Mouse (Mus musculus) adrenal gland, adult 8-10 months (tissue): ENCODE measurements around the gene Polr2l. TPM values are rescaled to one million over a fixed set of nuclear protein-coding genes. Genes with fewer than 3 reads are reported as not detected.
A peak's percentile ranks its signal among the peaks of the same experiment; 100 is the strongest.

ENCODE experiments used
- DNase-seq: peaks from one replicate; pipeline ENCODE4 v3.0.0; 2022
- total RNA-seq, 4 experiments: library from RNA; stranded (reverse); gene quantifications; 2 replicates each; pipeline ENCODE4 v1.2.4; 2022

Gene Polr2l
- total RNA-seq, 4 experiments from 2014 or later, result 99.4 to 147 (median 129) TPM

DNA sequence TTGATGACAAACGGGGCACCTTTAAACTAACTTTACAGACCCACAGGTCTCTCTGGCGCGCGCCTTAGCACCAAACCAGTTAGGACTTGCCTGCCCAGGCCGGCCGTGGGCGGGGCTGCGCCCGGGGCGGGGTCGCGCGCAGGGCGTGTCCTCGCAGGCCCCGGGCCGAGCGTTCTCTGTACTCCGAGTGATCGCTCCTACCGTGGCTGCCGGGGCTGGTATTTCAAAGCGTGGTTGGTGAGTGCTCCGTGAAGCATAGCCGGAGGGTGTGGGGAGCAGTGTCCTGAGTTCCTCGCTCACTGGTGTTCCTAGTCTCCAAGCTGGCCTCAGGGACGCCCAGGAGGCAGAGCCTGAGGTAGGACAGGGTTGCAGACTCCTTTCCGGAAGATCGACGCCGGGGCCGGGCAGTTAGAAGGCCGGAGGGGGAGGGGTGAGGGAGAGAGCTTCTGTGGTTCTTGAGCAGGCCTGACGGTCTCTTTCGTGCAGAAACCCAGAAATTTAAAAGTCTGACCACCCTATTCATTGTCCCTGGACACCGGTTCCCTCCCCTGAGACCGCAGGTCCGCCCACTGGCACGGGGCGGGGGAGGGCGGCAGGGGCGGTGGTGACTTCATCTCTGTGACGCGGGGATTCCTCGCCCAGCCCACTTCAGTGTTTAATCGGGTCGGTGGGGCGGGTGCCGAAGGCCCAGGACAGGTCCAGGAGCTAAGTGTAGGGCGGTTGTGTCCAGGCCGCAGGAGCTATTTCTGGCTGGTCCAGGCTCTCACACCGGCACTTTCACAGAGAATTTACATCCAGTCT is 7.5 kb downstream of the Polr2l start, which contains the start of gene Cd151:
Gene Cd151 (plus strand): TSS at position 163 of the 801 bp plus-strand sequence.
- peak; percentile 89 for DNase-seq

DNA sequence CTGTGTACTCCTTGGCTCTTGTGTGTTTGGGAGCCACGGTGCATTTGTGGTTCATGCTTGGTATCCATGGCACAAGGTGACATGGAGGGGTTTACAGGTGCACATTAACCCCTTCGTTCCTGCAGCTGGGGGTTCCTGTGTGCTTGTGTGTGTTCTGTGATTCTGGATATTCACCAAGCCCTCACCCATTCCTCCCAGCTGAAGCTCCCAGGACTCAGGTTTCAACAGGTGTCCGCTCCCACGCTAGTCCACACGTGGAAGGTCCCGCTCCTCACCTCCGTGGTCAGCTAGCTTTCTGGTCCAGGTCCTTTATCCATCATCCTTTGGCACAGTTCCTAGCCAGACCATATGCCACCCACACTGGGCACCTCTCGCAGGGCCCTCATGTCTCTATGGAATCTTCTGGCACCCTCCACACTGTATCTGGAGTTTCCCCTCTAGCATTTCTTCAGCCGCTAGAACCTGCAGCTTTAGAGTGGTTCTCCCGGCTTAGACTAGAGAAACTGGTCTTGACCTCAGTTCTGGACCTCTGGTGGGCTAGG is 8.3 kb downstream of the Polr2l start:
- peak; percentile 38 for DNase-seq

DNA sequence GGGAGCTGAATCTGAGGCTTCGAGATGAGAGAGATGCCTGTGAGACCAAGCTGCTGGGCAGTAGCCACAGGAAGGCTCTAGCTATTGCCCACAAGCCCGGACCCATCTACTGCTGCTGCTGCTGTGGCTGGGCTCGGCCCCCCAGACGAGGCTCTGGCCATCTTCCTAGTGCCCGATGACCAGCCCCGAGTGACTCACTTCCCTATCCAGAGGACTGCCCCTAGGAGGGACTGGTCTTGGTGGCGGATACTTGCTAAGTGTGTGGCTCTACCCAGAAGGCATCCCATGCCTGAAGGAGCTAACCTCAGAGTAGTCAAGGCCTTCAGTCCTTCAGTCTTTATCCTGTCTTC is 8.9 kb downstream of the Polr2l start:
- peak; percentile 54 for DNase-seq

- DNase-seq, result peak; percentile 28
These were observed 9.4 kb downstream of the Polr2l start for GRCm38 (mm10) chr7:141465388-141466044.

DNA sequence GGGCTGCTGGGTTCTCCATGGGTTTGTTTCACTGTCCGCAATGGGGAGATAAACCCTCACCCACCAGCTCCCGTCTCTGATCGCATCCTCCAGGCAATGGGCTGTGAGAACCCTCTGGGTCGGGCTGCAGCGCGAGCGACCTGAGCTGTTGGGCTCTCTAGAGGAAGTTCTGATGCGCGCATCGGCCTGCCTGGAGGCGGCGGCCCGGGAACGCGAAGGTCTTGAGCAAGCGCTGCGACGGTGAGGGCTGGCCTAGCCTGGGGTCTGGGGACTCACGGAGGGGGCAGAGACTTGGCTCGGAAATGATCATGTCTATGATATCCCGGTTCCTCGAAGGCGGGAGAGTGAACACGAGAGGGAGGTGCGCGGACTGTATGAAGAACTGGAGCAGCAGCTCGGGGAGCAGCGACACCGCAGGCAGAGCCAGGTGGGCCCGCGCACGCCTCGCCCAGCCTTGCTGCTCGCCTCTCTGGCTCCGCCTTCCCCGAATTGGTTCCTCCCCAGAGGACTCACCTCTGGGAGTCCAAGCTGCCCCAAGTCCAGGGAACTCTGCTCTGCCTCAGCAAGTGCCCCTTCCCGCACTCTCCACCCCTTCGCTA is 10.2 kb downstream of the Polr2l start:
- peak; percentile 26 for DNase-seq

DNA sequence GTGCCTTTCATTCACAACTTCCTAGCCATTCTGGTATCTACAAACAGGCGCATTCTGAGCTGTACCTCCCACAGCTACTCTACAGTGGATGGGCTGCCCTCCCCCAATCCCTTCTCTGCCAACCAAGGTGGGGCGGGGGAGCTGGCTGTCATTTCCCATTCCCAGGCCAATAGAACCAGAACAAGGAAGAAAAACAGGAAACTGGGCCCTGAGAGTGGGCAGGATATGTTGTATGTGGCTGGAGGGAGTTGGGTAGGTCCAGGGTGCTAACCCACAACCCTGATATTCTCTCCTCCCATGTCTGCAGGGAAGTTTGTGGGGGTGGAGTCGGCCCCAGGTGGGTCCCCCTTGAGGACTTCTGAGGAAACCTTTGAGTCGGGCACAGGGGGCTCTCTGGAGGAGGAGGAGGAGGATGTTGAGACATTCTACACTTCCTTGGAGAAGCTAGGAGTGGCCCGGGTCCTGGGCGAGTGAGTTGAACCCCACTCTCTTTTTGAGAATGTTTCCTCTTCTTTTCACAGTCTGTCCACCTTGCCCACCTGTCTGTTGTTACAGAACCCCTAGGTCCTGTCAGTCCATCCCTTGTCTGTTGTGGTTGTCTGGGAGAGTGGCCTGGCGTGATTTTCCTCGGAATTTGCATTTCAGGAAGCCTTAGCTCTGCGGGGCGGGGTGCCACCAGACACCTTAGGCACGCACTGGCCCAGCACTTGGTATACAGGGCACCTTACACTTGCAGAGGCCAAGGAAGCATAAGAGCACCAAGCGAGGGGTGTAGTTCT is 10.9 kb downstream of the Polr2l start:
- peak; percentile 57 for DNase-seq

DNA sequence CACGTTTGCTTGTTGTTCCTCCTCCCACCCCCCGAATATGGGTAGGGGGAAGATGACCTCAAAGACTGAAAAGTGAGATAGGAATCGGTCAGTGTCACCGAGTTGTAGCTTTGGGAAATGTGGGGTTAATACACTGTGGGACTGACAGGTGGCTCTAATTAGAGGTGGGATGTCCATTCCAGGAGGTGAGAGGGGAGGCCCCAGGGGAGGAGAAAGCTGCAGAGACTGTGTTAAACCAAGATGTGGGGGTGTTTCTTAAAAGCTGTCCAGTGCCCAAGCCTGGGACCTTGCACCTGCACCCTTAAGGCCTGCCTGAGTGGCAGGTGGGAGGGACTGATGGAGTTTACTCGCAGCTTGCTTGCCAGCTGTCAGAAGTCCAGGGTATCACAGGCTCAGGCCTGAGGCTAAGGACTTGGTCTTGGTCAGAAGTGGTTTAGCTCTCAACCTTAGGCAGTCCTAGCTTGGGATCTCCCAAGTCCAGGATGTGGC is 12.6 kb downstream of the Polr2l start:
- peak; percentile 18 for DNase-seq

- DNase-seq, result peak; percentile 23
These were observed 13.2 kb downstream of the Polr2l start for GRCm38 (mm10) chr7:141461521-141462332.

DNA sequence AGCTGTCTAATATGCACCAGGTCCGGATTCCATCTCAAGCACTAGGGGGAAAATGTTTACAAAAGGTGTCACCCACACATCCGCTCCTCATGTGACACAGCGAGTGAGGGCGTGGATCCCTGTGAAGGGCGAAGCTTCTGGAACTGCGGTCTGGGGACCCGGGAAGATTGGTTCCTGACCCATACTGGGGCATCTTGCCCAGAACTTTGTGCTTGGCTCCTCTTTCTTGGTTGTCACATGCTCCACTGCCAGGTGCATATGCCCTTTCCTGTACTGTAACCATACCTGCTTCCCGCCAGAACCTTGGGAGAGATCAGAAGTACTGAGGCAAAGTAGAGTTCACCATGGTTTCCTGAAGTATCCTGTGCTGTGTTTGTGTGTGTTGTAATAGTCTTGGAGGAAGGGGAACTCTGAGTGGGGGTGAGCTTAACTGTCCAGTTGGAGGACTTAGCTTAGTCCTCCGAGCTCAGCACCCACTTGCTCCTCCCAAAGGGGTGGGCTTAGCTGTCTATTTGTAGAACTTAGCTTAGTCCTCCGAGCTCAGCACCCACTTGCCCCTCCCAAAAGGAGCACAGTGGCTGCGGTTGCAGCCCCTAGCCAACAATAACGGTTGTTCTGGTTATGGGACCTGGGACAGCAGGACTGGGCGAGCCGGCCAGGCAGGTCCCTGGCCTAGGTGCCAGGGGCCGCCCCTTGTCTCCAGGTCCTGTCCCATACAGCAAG is 14.4 kb downstream of the Polr2l start, which contains the start of gene Cracr2b:
Gene Cracr2b (plus strand): TSS at position 704 of the 723 bp plus-strand sequence.
- DNase-seq, result peak; percentile 25

DNA sequence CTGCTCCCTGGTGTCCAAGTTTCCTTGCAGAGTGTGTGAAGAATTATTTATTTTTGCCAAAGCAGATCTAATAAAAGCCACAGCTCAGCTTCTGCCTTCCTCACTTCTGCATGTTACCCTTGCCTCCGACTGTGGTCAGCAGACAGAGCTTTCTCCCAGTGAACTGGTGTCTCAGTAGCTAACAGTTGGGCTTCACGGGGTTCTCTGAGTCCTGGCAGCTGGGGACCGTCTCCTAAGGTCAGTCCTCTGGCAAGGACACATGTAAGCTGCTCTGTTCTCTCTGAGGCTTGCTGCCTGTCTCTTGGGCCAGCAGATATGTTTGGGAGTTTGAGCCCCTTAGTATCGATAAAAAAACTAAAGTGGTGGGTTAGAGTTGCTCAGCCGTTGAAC is 14.9 kb downstream of the Polr2l start:
- DNase-seq, result no peak

DNA sequence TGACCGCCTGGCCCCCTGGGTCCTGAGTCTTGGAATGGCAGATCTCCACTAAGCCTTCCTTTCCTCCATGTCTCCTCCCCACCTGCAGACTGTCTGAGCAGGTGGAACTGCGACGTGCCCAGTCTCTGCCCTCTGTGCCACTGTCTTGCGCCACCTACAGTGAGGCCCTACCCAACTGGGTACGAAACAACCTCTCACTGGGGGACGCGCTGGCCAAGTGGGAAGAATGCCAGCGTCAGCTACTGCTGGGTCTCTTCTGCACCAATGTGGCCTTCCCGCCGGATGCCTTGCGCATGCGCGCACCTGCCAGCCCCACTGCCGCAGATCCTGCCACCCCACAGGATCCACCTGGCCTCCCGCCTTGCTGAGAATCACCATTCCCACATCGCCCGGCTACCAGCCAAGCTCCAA is 15.6 kb downstream of the Polr2l start:
- peak; percentile 45 for DNase-seq

GRCm38 (mm10) chr7:141458661-141459060 is 16.3 kb downstream of the Polr2l start:
- peak; percentile 24 for DNase-seq

DNA sequence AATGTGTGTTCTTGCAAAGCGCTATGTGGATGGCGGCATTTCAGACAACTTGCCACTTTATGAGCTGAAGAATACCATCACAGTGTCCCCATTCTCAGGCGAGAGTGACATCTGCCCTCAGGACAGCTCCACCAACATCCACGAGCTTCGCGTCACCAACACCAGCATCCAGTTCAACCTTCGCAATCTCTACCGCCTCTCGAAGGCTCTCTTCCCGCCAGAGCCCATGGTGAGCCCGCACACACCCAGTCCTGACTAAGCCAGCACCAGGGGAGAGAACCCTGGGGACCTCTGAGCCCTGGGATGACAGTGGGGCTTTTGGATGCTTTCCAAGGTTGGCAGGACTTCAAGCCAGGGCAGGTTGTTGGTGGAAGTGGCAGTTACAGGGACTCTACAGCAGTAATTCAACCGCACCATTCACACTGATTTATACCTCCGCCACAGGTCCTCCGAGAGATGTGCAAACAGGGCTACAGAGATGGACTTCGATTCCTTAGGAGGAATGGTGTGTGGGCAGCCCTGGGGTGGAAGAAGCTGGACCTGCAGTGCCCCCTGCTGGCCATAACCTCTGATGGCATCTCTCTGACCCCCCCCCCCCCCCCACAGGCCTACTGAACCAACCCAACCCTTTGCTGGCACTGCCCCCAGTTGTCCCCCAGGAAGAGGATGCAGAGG is 16.8 kb downstream of the Polr2l start:
- DNase-seq, result no peak

- no peak for DNase-seq
These were observed 17.7 kb downstream of the Polr2l start for GRCm38 (mm10) chr7:141457236-141457635.

DNA sequence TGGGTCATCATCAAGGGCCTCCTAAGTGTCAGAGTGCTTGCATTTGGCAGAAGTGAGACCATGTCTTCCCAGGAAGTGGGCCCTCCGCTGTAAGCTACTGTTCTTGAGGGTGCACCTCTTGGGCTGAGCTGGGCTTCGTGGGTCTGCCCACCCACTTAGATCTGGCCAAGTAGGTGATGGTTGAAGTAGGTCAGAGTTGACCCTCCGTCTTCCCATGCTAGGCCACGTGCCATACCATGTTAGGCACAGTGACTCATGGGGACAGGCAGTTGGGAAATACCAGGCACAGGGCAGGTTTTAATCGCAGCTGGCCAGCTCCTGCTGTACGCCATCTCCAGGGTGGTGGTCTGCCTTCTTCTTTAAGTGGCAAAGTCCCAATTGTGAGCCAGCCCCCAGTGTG is 18.2 kb downstream of the Polr2l start:
- peak; percentile 45 for DNase-seq

DNA sequence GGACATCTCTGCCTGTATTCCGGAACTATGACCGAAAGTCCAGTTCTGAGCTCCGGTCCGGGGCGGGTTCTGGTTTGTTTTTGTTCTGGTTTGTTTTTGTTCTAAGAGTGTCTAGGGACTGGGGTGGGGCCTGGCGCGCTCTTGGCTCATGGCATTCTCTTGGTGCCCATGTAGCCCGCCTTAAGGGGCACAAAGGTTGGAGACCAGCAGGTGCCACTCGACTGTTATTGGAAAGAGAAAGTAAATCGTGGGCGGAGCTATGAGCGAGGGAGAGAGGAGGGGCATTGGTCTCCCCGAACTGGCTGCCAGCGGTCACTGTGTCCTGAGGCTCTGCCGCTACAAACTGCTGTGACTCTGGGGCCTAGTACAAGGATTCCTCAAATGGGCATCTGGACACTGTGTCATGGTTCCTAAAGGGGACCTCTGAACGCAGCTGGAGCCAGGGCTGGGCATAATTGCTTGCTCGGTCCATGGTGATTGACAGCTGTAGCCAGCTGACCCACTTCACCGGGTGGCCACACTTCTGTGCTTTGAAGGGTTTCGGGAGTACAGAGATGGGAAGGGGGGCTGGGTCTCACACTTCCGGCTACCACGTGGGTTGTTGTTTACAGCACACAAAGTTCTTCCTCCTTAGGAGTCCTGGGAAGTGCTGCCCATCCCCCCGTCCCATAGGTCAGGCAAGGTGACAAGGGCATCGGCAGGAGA is 19.2 kb downstream of the Polr2l start:
- peak; percentile 79 for DNase-seq

GRCm38 (mm10) chr7:141454967-141455551 is 19.9 kb downstream of the Polr2l start, which contains the start of gene Pnpla2:
Pnpla2 (plus strand) TSS chr7:141455198.
- peak; percentile 92 for DNase-seq

- no peak for DNase-seq
These were observed 21.3 kb downstream of the Polr2l start for GRCm38 (mm10) chr7:141453636-141454035.

GRCm38 (mm10) chr7:141451928-141452327 is 23.0 kb downstream of the Polr2l start:
- DNase-seq, result peak; percentile 46
